ENCODE assay signal across 8 mouse cellular contexts in the genomic region with DNA sequence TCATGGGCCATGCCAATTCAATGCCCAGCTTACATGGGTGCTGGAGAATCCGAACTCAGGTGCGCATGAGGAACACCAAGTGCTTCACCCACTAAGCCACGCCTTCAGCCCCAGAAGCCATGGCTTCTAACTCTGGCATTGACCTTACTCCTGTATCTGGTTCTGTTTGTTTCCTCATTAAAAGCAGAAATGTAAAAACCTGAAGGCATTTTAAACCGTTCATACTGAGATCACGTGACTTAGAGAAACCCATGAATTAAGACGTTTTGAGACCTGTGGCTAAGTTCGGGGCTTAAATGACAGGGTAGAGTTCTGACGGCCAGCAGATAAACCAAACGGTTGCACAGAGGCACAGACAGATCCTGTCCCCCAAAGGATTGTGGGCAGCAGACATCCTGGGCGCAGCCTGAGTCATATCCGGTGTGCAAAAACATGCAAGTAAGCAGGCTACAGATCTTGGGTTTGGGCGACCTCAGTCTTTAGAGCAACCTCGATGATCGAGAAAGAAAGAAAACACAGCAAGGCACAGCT. TPM values are rescaled to one million over a fixed set of nuclear protein-coding genes. Genes with fewer than 3 reads are reported as not detected.
DNase-seq lines count a peak whose midpoint lies in the region; ATAC-seq and TF ChIP-seq lines count a peak whose summit lies in the region.

No protein-coding gene starts in this region.

- peak overlapping the region; percentile 76 for H3K27ac ChIP-seq in embryonic facial prominence, embryonic 13.5 days
- H3K27ac ChIP-seq in hindbrain, embryonic 12.5 days: no peak overlapping the region
- H3K27ac ChIP-seq in liver, embryonic 13.5 days: peak overlapping the region; percentile 43; the same call in 1 of the 2 replicates
- H3K27ac ChIP-seq in neural tube, embryonic 13.5 days (replicated peaks): no peak overlapping the region
- no peak overlapping the region for H3K27ac ChIP-seq in cerebellum, adult 2 months (ENCODE audit: insufficient read depth, low read length)

- peaks cover 8% of the 10 kb centered on the region for H3K4me1 ChIP-seq in embryonic facial prominence, embryonic 13.5 days
- H3K4me1 ChIP-seq in hindbrain, embryonic 12.5 days: peaks cover 6% of the 10 kb centered on the region; the same call in 1 of the 2 replicates
- peaks cover 7% of the 10 kb centered on the region; the same call in 1 of the 2 replicates for H3K4me1 ChIP-seq in liver, embryonic 13.5 days (replicated peaks)
- 0 out of 2 replicates have a peak, but pooled peaks cover 5% of the 10 kb centered on the region for H3K4me1 ChIP-seq in neural tube, embryonic 13.5 days (replicated peaks)
- H3K4me1 ChIP-seq in cerebellum, adult 2 months (ENCODE audit: control insufficient read depth, insufficient read depth, low read length): no peaks in the 10 kb centered on the region

- H3K9me3 ChIP-seq in embryonic facial prominence, embryonic 13.5 days: no peaks in the 10 kb centered on the region
- H3K9me3 ChIP-seq in hindbrain, embryonic 12.5 days (replicated peaks): 0 out of 2 replicates have a peak, but pooled peaks cover 3% of the 10 kb centered on the region
- H3K9me3 ChIP-seq in liver, embryonic 13.5 days (replicated peaks): no peaks in the 10 kb centered on the region
- no peaks in the 10 kb centered on the region for H3K9me3 ChIP-seq in neural tube, embryonic 13.5 days

- ATAC-seq in embryonic facial prominence, embryonic 13.5 days (ENCODE audit: insufficient number of reproducible peaks, insufficient read depth, low FRiP score, low TSS enrichment, low read depth): peak; percentile 71; the same call in 1 of the 2 replicates
- ATAC-seq in hindbrain, embryonic 12.5 days (ENCODE audit: low FRiP score): no peak
- peak; percentile 80 for ATAC-seq in liver, embryonic 13.5 days (ENCODE audit: low read depth)
- no peak for ATAC-seq in neural tube, embryonic 13.5 days (ENCODE audit: low read depth)

- H3K4me2 ChIP-seq in embryonic facial prominence, embryonic 13.5 days: peak overlapping the region; percentile 50
- peak overlapping the region; percentile 43 for H3K4me2 ChIP-seq in hindbrain, embryonic 12.5 days (replicated peaks)
- H3K4me2 ChIP-seq in liver, embryonic 13.5 days: peak overlapping the region; percentile 63
- H3K4me2 ChIP-seq in neural tube, embryonic 13.5 days: peak overlapping the region; percentile 36

- H3K9ac ChIP-seq in embryonic facial prominence, embryonic 13.5 days: peak overlapping the region; percentile 64
- H3K9ac ChIP-seq in hindbrain, embryonic 12.5 days: no peak overlapping the region
- no peak overlapping the region for H3K9ac ChIP-seq in liver, embryonic 13.5 days
- H3K9ac ChIP-seq in neural tube, embryonic 13.5 days: peak overlapping the region; percentile 28; the same call in 1 of the 2 replicates

- no peaks in the 10 kb centered on the region for H3K27me3 ChIP-seq in embryonic facial prominence, embryonic 13.5 days
- H3K27me3 ChIP-seq in hindbrain, embryonic 12.5 days: no peaks in the 10 kb centered on the region
- H3K27me3 ChIP-seq in liver, embryonic 13.5 days: no peaks in the 10 kb centered on the region
- no peaks in the 10 kb centered on the region for H3K27me3 ChIP-seq in neural tube, embryonic 13.5 days
- no peaks in the 10 kb centered on the region for H3K27me3 ChIP-seq in cerebellum, adult 2 months (ENCODE audit: control insufficient read depth, insufficient read depth, low read length)

- 41% methylated on average over 14 of the region's 14 CpGs for WGBS in embryonic facial prominence, embryonic 13.5 days
- 71% methylated on average over 14 of the region's 14 CpGs for WGBS in hindbrain, embryonic 12.5 days
- WGBS in liver, embryonic 13.5 days (ENCODE audit: insufficient replicate concordance): 28% methylated on average over 14 of the region's 14 CpGs
- WGBS in neural tube, embryonic 13.5 days: 72% methylated on average over 14 of the region's 14 CpGs
- WGBS in cerebellum, adult 2 months: 75% methylated on average over 14 of the region's 14 CpGs

- no peak for TF ChIP-seq POLR2A in cerebellum, adult 2 months (IDR thresholded peaks at IDR 0.05; ENCODE audit: borderline replicate concordance, insufficient read depth, low read length)

- no peaks in the 10 kb centered on the region for H3K36me3 ChIP-seq in embryonic facial prominence, embryonic 13.5 days
- H3K36me3 ChIP-seq in hindbrain, embryonic 12.5 days: no peaks in the 10 kb centered on the region
- no peaks in the 10 kb centered on the region for H3K36me3 ChIP-seq in liver, embryonic 13.5 days
- H3K36me3 ChIP-seq in neural tube, embryonic 13.5 days: no peaks in the 10 kb centered on the region

- H3K4me3 ChIP-seq in embryonic facial prominence, embryonic 13.5 days: peak overlapping the region; percentile 28
- H3K4me3 ChIP-seq in hindbrain, embryonic 12.5 days: no peak overlapping the region
- peak overlapping the region; percentile 26 for H3K4me3 ChIP-seq in liver, embryonic 13.5 days (replicated peaks)
- no peak overlapping the region for H3K4me3 ChIP-seq in neural tube, embryonic 13.5 days
- no peak overlapping the region for H3K4me3 ChIP-seq in cerebellum, adult 2 months (replicated peaks; ENCODE audit: insufficient read depth, low read depth, low read length)

- TF ChIP-seq CTCF in cerebellum, adult 2 months (IDR thresholded peaks at IDR 0.05; ENCODE audit: borderline replicate concordance, insufficient read depth, low read depth, low read length): no peak

- peak; percentile 16 for DNase-seq in urinary bladder, adult 18-20 months (ENCODE audit: low spot score in 2 of 2)
- no peak for DNase-seq in urinary bladder, postnatal 10 days (ENCODE audit: low spot score)
- peak; percentile 31 for DNase-seq in liver, embryonic 13.5 days
- no peak for DNase-seq in cerebellum, adult 2 months
- no peak for DNase-seq in frontal cortex, postnatal 14 days (ENCODE audit: low spot score in 2 of 2)

RNA-seq across cellular contexts. Expression of gene 1700012B07Rik, which starts 32.2 kb away (rescaled TPM):
- not detected in 2 replicates for polyA plus RNA-seq in embryonic facial prominence, embryonic 13.5 days (2015; fragmentation: Nextera tagmentation; extraction: Ambion mirVana)
- not detected in 2 replicates for polyA plus RNA-seq in hindbrain, embryonic 12.5 days (2016; fragmentation: Nextera tagmentation; extraction: Ambion mirVana)
- polyA plus RNA-seq in liver, embryonic 13.5 days (2015; fragmentation: Nextera tagmentation; extraction: Ambion mirVana): not detected in 2 replicates
- not detected in 2 replicates for polyA plus RNA-seq in neural tube, embryonic 13.5 days (2015; fragmentation: Nextera tagmentation; extraction: Ambion mirVana)
- not detected in 2 replicates for polyA plus RNA-seq in cerebellum, adult 2 months (2012; rRNA removed)

Comparison
In these comparisons a context has a peak if more than half of its experiments do, and no peak if none do; other contexts are left out.
1. DNase-seq: peak in urinary bladder, adult 18-20 months (2 of 2) and liver, embryonic 13.5 days (single experiment); none in urinary bladder, postnatal 10 days (single experiment), cerebellum, adult 2 months (0 of 2) and frontal cortex, postnatal 14 days (0 of 2).
2. ATAC-seq: peak in embryonic facial prominence, embryonic 13.5 days (single experiment) and liver, embryonic 13.5 days (single experiment); none in hindbrain, embryonic 12.5 days (single experiment) and neural tube, embryonic 13.5 days (single experiment).
3. H3K27ac ChIP-seq: peak in embryonic facial prominence, embryonic 13.5 days (single experiment) and liver, embryonic 13.5 days (single experiment); none in hindbrain, embryonic 12.5 days (single experiment), neural tube, embryonic 13.5 days (single experiment) and cerebellum, adult 2 months (single experiment).
4. H3K4me3 ChIP-seq: peak in embryonic facial prominence, embryonic 13.5 days (single experiment) and liver, embryonic 13.5 days (single experiment); none in hindbrain, embryonic 12.5 days (single experiment), neural tube, embryonic 13.5 days (single experiment) and cerebellum, adult 2 months (single experiment).
5. H3K9ac ChIP-seq: peak in embryonic facial prominence, embryonic 13.5 days (single experiment) and neural tube, embryonic 13.5 days (single experiment); none in hindbrain, embryonic 12.5 days (single experiment) and liver, embryonic 13.5 days (single experiment).
6. Peak in every context shown above with its lines, with median percentiles within 50 percentile points of each other: H3K4me2 ChIP-seq.